Mouse (Mus musculus) midbrain, postnatal 0 days (tissue): ENCODE measurements at regions not wholly inside any gene's neighbourhood (a gene's known extent, or its start where the extent isn't known, plus 50 kb on each side); places are given as distances from the start of the nearest gene placed in this dataset.
A peak's percentile ranks its signal among the peaks of the same experiment; 100 is the strongest.

Experiments
- ATAC-seq: fragments of 200-750 bp; cut with Nextera tagmentation; 2 replicates; pipeline ENCODE4 v1.8.0; 2017; ENCODE audit warnings: moderate number of reproducible peaks, mild to moderate bottlenecking, moderate TSS enrichment, moderate library complexity; ENCODE audit not compliant: low FRiP score
- DNase-seq: peaks from one replicate; pipeline ENCODE4 v3.0.0-alpha.2; 2015; ENCODE audit warnings: low spot score
- H3K27ac ChIP-seq: fragments of 300-500 bp; sonication (generic); 2 replicates; pipeline ENCODE4 v1.5.1; 2014; ENCODE audit warnings: low read depth, mild to moderate bottlenecking, low read length, mixed read lengths
- H3K27me3 ChIP-seq: fragments of 300-500 bp; sonication (generic); 2 replicates; pipeline ENCODE4 v1.6.1; 2014; ENCODE audit warnings: low read length, control low read depth, mixed read lengths; ENCODE audit not compliant: insufficient read depth
- H3K36me3 ChIP-seq: fragments of 300-500 bp; sonication (generic); 2 replicates; pipeline ENCODE4 v1.6.1; 2014; ENCODE audit warnings: low read length, control low read depth, mixed read lengths; ENCODE audit not compliant: insufficient read depth
- H3K4me1 ChIP-seq: fragments of 300-500 bp; sonication (generic); 2 replicates; pipeline ENCODE4 v1.6.1; 2014; ENCODE audit warnings: mild to moderate bottlenecking, control low read depth, antibody characterized with exemption, low read length, mixed read lengths; ENCODE audit not compliant: insufficient read depth
- H3K4me2 ChIP-seq: fragments of 300-500 bp; sonication (generic); 2 replicates; pipeline ENCODE4 v1.6.1; 2014; ENCODE audit warnings: low read depth, mild to moderate bottlenecking, low read length, mixed read lengths; ENCODE audit not compliant: poor library complexity, severe bottlenecking
- H3K4me3 ChIP-seq: fragments of 300-500 bp; sonication (generic); 2 replicates; pipeline ENCODE4 v1.5.1; 2014; ENCODE audit warnings: low read depth, mild to moderate bottlenecking, low read length, moderate library complexity
- H3K9ac ChIP-seq: fragments of 300-500 bp; sonication (generic); replicated peaks from 2 replicates; pipeline ENCODE4 v1.6.1; 2014; ENCODE audit warnings: mild to moderate bottlenecking, low read length, moderate library complexity, mixed read lengths; ENCODE audit not compliant: poor library complexity, severe bottlenecking
- H3K9me3 ChIP-seq: fragments of 300-500 bp; sonication (generic); 2 replicates; pipeline ENCODE4 v1.6.1; 2016; ENCODE audit warnings: low read length, control low read depth
- CTCF ChIP-seq: IDR thresholded peaks from 2 replicates; pipeline ENCODE4 v1.5.1; 2016; ENCODE audit warnings: antibody characterized with exemption, mild to moderate bottlenecking
- WGBS: fragments of 180-500 bp; shearing (Covaris S2); extraction: QIAGEN DNeasy Blood & Tissue Kit; methylation state at CpG from one replicate; pipeline ENCODE4 v1.1.7; 2014; 5-methylcytosine and 5-hydroxymethylcytosine counted together

GRCm38 (mm10) chr16:71622664-71623063 is 685.4 kb upstream of the Robo1 start:
- no peak for TF ChIP-seq CTCF
- H3K4me1 ChIP-seq = no peaks in the 10 kb centered on the region
- H3K4me3 ChIP-seq = no peak overlapping the region
- no peak for DNase-seq
- no peak overlapping the region for H3K9ac ChIP-seq
- H3K36me3 ChIP-seq = no peaks in the 10 kb centered on the region
- no peaks in the 10 kb centered on the region for H3K9me3 ChIP-seq
- no peak for ATAC-seq
- H3K27ac ChIP-seq = no peak overlapping the region
- 86% methylated on average over 8 of the region's 8 CpGs for WGBS
- H3K4me2 ChIP-seq = no peak overlapping the region
- H3K27me3 ChIP-seq = no peaks in the 10 kb centered on the region

DNA sequence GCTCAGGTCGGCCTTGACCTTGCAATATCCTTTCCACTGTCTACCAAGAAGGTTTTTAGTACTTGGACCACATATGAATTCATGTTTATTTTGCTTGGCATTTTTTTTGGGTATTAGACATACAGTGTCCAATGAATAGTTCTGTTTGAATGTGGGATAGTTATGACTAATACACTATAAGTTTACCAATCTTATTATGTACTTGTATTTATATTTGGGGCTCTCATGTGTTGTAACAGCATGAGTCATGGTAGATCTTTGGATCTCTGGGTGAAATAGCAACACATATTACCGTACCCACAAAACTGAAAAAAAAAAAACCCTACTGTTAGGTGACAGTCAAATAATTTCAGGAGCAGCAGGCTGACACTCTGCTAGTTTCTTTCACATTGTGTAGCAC is 667.7 kb upstream of the Robo1 start:
- no peak for TF ChIP-seq CTCF
- Histone ChIP-seq H3K36me3 (no peaks in the 10 kb centered on the region), H3K9ac (no peak overlapping the region), H3K27me3 (no peaks in the 10 kb centered on the region), H3K9me3 (no peaks in the 10 kb centered on the region), H3K27ac (no peak overlapping the region), H3K4me3 (no peak overlapping the region), H3K4me2 (no peak overlapping the region), H3K4me1 (no peaks in the 10 kb centered on the region)
- ATAC-seq (no peak), DNase-seq (no peak)
- 87% methylated on average over 2 of the region's 2 CpGs for WGBS

DNA sequence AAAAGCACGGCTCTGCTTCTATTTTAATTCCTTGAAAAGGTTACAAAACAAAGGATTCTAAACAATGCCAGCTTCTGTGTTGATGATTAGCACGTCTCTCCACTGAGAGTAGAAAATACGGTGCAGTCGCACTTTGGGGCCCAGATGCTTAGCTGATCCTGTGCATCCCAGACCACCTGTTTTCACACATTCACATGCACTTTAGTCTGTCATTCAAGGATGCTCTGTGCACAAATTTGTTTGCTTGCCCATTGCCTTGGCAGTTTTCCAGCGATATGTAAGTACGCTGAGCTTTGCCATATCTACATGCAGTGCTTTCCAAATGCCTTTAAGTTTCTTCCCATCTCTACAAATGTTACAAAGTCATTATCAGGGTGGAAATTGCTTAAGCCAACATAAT is 664.9 kb upstream of the Robo1 start:
- no peak overlapping the region for H3K4me3 ChIP-seq

DNA sequence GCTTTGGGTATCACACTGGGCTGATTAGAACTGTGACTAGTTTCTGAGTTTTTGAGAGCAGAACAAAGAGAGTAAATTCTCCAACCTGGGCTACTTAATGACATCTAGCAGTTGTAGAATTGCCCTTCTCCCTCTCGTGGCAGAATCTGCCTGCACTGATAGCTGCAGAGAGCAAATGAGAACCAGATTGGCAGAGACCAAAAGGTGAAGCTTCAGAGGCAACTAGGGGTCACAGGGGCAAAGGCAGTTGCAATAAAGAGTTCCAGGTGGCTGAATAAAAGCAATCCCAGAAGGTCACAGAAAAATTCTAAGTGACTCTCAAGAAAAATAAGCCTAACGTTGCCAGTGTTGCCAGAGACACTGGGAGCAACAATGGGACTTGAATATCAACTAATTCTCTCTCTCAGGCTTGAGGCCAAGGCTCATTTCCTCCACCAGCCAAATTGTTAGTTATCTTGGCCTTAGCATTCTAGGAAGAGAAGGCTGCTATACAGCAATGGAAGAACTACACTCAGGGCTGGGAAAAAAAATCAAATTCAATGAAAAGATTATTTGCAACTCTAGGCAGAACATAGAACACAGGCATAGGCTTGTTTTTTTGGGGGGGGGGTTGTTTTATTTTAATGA is 629.9 kb upstream of the Robo1 start:
- 13% methylated on average over 2 of the region's 2 CpGs for WGBS
- Histone ChIP-seq H3K4me1 (no peaks in the 10 kb centered on the region), H3K27ac (no peak overlapping the region), H3K4me2 (no peak overlapping the region), H3K36me3 (no peaks in the 10 kb centered on the region), H3K4me3 (no peak overlapping the region), H3K9me3 (no peaks in the 10 kb centered on the region), H3K27me3 (no peaks in the 10 kb centered on the region), H3K9ac (no peak overlapping the region)
- DNase-seq (peak; percentile 44), ATAC-seq (no peak)
- no peak for TF ChIP-seq CTCF

More for the DNA sequence above, 664.9 kb upstream of the Robo1 start:
- Histone ChIP-seq H3K36me3 (no peaks in the 10 kb centered on the region), H3K4me1 (no peaks in the 10 kb centered on the region), H3K9me3 (no peaks in the 10 kb centered on the region), H3K4me2 (no peak overlapping the region), H3K27me3 (no peaks in the 10 kb centered on the region), H3K9ac (no peak overlapping the region), H3K27ac (no peak overlapping the region)
- no peak for TF ChIP-seq CTCF
- ATAC-seq = no peak
- 43% methylated on average over 6 of the region's 6 CpGs for WGBS
- peak; percentile 71 for DNase-seq

GRCm38 (mm10) chr16:71693464-71693863 is 614.6 kb upstream of the Robo1 start:
- Histone ChIP-seq H3K4me2 (no peak overlapping the region), H3K4me3 (no peak overlapping the region), H3K27ac (no peak overlapping the region), H3K9me3 (no peaks in the 10 kb centered on the region), H3K9ac (no peak overlapping the region), H3K27me3 (no peaks in the 10 kb centered on the region), H3K4me1 (no peaks in the 10 kb centered on the region), H3K36me3 (no peaks in the 10 kb centered on the region)
- no peak for TF ChIP-seq CTCF
- 27% methylated on average over 4 of the region's 4 CpGs for WGBS
- no peak for ATAC-seq
- no peak for DNase-seq

- Histone ChIP-seq H3K4me1 (no peaks in the 10 kb centered on the region), H3K4me3 (no peak overlapping the region), H3K9ac (no peak overlapping the region), H3K9me3 (no peaks in the 10 kb centered on the region), H3K27ac (no peak overlapping the region), H3K4me2 (no peak overlapping the region), H3K36me3 (no peaks in the 10 kb centered on the region), H3K27me3 (no peaks in the 10 kb centered on the region)
- peak; percentile 22 for DNase-seq
- ATAC-seq = no peak
- TF ChIP-seq CTCF = no peak
Observed at GRCm38 (mm10) chr16:71705846-71706245, 602.3 kb upstream of the Robo1 start.
